Mouse (Mus musculus): Measurements from ENCODE around the gene Slc6a8.

GRCm38 (mm10) chrX:73639901-73640469 is 33.0 kb upstream of the Slc6a8 start:
- TF ChIP-seq POLR2A (IDR thresholded peaks at IDR 0.05; ENCODE audit: control insufficient read depth, low read depth, low read length) (no peak), CTCF (IDR thresholded peaks at IDR 0.05; ENCODE audit: control insufficient read depth, insufficient read depth, insufficient replicate concordance, low read depth, low read length) (no peak)
